Mouse (Mus musculus) hindbrain, embryonic 16.5 days (tissue): Measurements from ENCODE around the gene Ttyh1. TPM values are rescaled to one million over a fixed set of nuclear protein-coding genes. Genes with fewer than 3 reads are reported as not detected.

Experiments used
- ATAC-seq: fragments of 200-750 bp; cut with Nextera tagmentation; 2 replicates; pipeline ENCODE4 v1.8.0; 2017; ENCODE audit warnings: moderate TSS enrichment, moderate library complexity
- H3K27ac ChIP-seq: fragments of 300-500 bp; sonication (generic); 2 replicates; pipeline ENCODE4 v1.5.1; 2014; ENCODE audit warnings: low read depth, mild to moderate bottlenecking, control low read depth, low read length, moderate library complexity
- H3K27me3 ChIP-seq: fragments of 300-500 bp; sonication (generic); replicated peaks from 2 replicates; pipeline ENCODE4 v1.6.1; 2014; ENCODE audit warnings: low read length; ENCODE audit not compliant: control insufficient read depth, insufficient read depth
- H3K36me3 ChIP-seq: fragments of 300-500 bp; sonication (generic); 2 replicates; pipeline ENCODE4 v1.6.1; 2014; ENCODE audit warnings: mild to moderate bottlenecking, low read length, moderate library complexity, mixed read lengths; ENCODE audit not compliant: control insufficient read depth, insufficient read depth
- H3K4me1 ChIP-seq: fragments of 300-500 bp; sonication (generic); 2 replicates; pipeline ENCODE4 v1.6.1; 2014; ENCODE audit warnings: low read depth, low read length; ENCODE audit not compliant: control insufficient read depth, insufficient read depth
- H3K4me2 ChIP-seq: fragments of 300-500 bp; sonication (generic); 2 replicates; pipeline ENCODE4 v1.6.1; 2014; ENCODE audit warnings: mild to moderate bottlenecking, low read length, control low read depth, moderate library complexity
- H3K4me3 ChIP-seq: fragments of 300-500 bp; sonication (generic); 2 replicates; pipeline ENCODE4 v1.5.1; 2014; ENCODE audit warnings: mild to moderate bottlenecking, low read length, control low read depth, moderate library complexity
- H3K9ac ChIP-seq: fragments of 300-500 bp; sonication (generic); 2 replicates; pipeline ENCODE4 v1.6.1; 2014; ENCODE audit warnings: low read depth, mild to moderate bottlenecking, control low read depth, low read length, moderate library complexity
- H3K9me3 ChIP-seq: fragments of 300-500 bp; sonication (generic); 2 replicates; pipeline ENCODE4 v1.6.1; 2014; ENCODE audit warnings: mild to moderate bottlenecking, low read length, moderate library complexity; ENCODE audit not compliant: control insufficient read depth
- WGBS: fragments of 180-500 bp; shearing (Covaris S2); extraction: QIAGEN DNeasy Blood & Tissue Kit; methylation state at CpG from one replicate; pipeline ENCODE4 v1.1.7; 2014; 5-methylcytosine and 5-hydroxymethylcytosine counted together
- polyA plus RNA-seq: library from polyadenylated mRNA; unstranded; fragments of >200 nt; fragmentation: Nextera tagmentation; extraction: Ambion mirVana; gene quantifications from 2 replicates; pipeline ENCODE4 v1.2.1, GENCODE M21; 2015

Gene Ttyh1
- polyA plus RNA-seq, 1 experiment from 2014 or later: 239 TPM

- no peak for ATAC-seq
Observed at GRCm38 (mm10) chr7:4144766-4145551, 25.8 kb downstream of the Ttyh1 start.

DNA sequence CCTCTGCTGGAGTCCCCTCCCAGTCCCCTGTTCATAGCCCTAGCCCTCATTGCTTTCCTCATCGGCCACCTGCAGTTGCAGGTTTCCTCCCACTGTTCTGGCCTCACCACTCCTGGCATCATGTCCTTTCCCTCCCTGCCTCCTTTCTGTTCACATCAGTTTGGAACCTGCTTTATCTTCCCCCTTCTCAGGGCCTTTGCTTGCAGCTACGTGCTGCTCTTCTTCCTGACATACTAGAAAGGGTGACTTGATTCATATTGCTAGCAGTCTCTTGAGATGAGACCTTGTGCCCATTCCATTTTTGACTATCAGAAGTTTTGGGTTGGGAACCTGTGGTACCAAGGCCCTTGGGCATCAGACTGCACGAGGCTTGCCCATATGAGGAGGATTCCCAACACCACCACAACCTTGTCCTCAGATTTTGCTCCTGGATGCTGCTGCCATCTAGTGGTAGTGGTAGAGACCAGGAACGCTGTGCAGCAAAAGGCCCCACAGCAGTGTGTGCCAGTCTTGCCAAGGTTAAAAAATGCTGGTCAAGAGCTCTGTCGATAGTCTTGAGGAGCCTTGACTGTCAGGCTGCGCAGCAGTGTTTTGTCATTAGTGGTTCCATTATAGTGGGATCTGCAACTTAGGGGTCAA lies 26.5 kb downstream of the Ttyh1 start:
- H3K27ac ChIP-seq: no peak overlapping the region
- H3K36me3 ChIP-seq: peaks cover 70% of the 10 kb centered on the region
- peaks cover 21% of the 10 kb centered on the region for H3K4me1 ChIP-seq
- no peak overlapping the region for H3K4me2 ChIP-seq
- H3K9me3 ChIP-seq: no peaks in the 10 kb centered on the region
- H3K4me3 ChIP-seq: no peak overlapping the region
- ATAC-seq: no peak
- WGBS: 67% methylated on average over 6 of the region's 6 CpGs
- H3K27me3 ChIP-seq: no peaks in the 10 kb centered on the region
- H3K9ac ChIP-seq: no peak overlapping the region

More at GRCm38 (mm10) chr7:4144766-4145551, 25.8 kb downstream of the Ttyh1 start:
- Histone ChIP-seq H3K27me3 (no peaks in the 10 kb centered on the region), H3K9ac (no peak overlapping the region), H3K4me1 (peaks cover 14% of the 10 kb centered on the region), H3K27ac (no peak overlapping the region), H3K4me2 (no peak overlapping the region), H3K4me3 (no peak overlapping the region), H3K9me3 (no peaks in the 10 kb centered on the region), H3K36me3 (peaks cover 77% of the 10 kb centered on the region)
- 95% methylated on average over 20 of the region's 20 CpGs for WGBS

DNA sequence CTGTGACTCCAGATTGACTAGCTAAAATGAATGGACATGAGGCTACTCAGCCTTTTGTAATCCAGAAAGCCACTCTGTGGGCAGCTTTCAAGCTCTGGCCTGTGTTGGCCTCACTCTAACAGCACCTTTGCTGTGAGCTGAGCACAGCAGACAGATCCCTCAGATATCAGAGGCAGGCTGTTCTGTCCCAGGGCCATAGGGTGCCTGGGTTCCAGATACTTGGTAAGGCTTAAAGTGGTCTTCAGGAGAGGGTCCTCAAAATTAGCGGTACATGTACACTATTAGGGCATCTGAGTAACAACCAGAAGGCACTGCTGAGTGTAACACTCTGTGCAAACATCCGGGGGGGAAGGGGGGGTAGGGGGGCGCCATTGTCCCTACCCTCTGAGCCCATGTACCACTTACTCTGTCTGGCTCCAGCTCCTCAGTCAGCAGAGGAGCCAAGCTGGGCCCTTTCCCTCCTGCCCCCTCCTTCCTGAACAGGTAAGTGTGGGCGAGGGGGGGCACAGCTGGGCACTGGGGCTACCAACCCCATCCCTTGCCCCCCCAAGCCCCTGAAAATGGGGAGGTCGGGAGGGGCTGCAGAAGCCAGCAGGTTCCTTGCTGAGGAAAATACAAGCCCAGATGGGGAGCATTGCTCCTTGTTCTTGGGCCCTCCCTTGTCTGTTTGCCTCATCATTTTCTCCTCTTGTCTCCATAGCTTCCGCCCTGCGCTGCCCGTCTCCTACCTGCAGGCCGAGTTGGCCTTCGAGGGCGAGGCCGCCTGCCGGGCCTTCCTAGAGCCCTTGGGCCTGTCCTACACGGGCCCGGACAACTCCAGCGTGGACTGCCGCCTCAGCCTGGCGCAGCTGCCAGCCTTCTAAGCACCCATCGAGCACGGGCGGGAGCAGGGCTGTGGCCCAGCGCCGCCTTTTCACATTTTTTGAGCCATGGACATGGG lies 27.3 kb downstream of the Ttyh1 start:
- no peak overlapping the region for H3K4me3 ChIP-seq
- no peaks in the 10 kb centered on the region for H3K9me3 ChIP-seq
- no peak for ATAC-seq
- peaks cover 3% of the 10 kb centered on the region; the same call in 1 of the 2 replicates for H3K27me3 ChIP-seq
- H3K36me3 ChIP-seq: peaks cover 63% of the 10 kb centered on the region
- 94% methylated on average over 22 of the region's 23 CpGs for WGBS
- peaks cover 24% of the 10 kb centered on the region for H3K4me1 ChIP-seq
- H3K27ac ChIP-seq: no peak overlapping the region
- no peak overlapping the region for H3K9ac ChIP-seq
- H3K4me2 ChIP-seq: no peak overlapping the region

DNA sequence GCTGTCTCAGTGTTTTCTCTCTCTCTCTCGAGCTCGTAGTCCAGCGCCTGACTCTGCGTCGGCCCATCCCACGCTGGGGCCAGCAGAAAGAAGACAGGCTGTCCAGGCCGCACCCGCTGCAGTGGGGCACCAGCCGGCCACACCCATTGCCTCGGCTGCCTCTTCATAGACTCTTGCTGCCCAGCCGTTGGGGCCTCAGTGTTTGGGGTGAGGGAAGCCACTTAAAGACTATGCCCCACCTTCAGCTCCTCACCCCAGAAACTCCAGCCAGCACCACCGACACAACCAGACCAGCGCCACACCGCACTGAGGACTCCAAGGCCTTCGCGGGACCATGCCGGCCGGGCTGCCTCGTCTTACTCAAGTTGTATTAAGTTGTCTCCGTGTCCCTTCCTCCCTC lies 28.2 kb downstream of the Ttyh1 start:
- Histone ChIP-seq H3K9ac (no peak overlapping the region), H3K36me3 (peaks cover 54% of the 10 kb centered on the region), H3K27me3 (peaks cover 5% of the 10 kb centered on the region), H3K4me1 (peaks cover 25% of the 10 kb centered on the region), H3K9me3 (no peaks in the 10 kb centered on the region), H3K4me2 (no peak overlapping the region), H3K4me3 (no peak overlapping the region), H3K27ac (no peak overlapping the region)
- 88% methylated on average over 20 of the region's 20 CpGs for WGBS
- no peak for ATAC-seq

DNA sequence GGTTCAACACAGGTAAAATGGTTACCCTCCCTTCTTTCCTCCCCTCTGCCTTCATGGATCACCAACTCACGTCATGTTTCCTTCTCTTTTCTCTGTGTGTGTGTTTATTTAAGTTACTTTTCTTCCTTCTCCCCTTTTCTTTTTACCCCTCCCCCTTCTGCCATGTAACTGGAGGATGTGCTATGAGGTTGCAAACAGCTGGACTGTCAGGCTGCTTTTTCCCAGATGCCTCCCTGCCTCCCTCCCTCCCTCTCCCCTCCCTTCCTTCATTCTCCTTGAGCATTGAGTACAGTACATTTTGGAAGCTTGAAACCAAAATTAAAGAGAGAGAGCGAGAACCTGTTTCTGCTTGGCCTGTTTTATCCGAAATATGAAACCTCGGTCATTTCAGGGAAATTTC lies 28.6 kb downstream of the Ttyh1 start:
- H3K4me2 ChIP-seq: no peak overlapping the region
- H3K9ac ChIP-seq: peak overlapping the region; percentile 93; the same call in 1 of the 2 replicates
- 87% methylated on average over 4 of the region's 4 CpGs for WGBS
- H3K9me3 ChIP-seq: no peaks in the 10 kb centered on the region
- H3K27ac ChIP-seq: no peak overlapping the region
- H3K36me3 ChIP-seq: peaks cover 49% of the 10 kb centered on the region
- H3K27me3 ChIP-seq: peaks cover 5% of the 10 kb centered on the region
- H3K4me1 ChIP-seq: peaks cover 25% of the 10 kb centered on the region
- ATAC-seq: no peak
- H3K4me3 ChIP-seq: no peak overlapping the region; the same call in 1 of the 2 replicates

DNA sequence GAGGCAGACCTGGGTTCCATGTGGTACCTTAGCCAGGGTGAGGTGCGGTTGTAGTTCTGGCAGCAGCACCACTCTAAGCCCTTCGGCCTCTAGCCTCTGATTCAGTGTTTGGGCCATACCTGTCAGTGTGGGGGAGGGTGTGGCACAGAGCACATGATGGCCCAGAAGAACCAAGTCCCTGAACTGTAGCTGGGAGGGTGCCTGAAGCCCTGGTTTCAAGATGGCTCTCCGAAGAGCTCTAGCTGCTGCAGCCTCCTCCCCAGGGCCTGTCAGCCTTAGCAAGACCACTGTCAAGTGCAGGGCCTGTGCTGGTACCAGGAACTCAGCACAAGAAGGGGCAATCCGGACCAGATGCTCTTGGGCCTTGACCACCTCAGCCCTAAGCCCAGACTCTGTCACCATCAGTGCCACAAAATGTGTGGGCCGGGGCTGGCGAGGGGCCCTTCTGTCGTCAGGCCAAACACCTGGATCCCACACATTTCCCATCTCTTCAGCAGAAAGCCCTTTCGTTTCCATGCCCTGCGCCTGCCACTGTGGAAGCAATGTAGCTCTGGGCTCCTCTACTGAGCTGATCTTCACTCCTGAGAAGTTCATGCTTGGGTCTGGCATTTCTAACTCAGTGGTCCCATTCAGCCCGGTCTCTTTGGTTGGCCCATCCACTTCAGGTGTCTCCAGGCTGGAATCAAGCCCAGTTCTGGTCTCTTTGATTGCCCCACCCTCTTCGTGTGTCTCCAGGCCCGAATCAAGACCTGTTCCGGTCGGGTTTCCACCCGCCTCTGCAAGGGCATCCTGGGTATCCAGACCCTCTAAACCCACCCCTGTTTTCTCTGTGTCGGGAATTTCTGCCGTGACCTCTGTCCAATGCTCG lies 29.4 kb downstream of the Ttyh1 start:
- Histone ChIP-seq H3K27ac (peak overlapping the region; percentile 94), H3K4me3 (peak overlapping the region; percentile 81), H3K9me3 (no peaks in the 10 kb centered on the region), H3K4me2 (peak overlapping the region; percentile 96), H3K36me3 (peaks cover 42% of the 10 kb centered on the region), H3K4me1 (peaks cover 25% of the 10 kb centered on the region), H3K27me3 (peaks cover 5% of the 10 kb centered on the region), H3K9ac (peak overlapping the region; percentile 93)
- ATAC-seq: peak; percentile 35
- WGBS: 30% methylated on average over 18 of the region's 18 CpGs

DNA sequence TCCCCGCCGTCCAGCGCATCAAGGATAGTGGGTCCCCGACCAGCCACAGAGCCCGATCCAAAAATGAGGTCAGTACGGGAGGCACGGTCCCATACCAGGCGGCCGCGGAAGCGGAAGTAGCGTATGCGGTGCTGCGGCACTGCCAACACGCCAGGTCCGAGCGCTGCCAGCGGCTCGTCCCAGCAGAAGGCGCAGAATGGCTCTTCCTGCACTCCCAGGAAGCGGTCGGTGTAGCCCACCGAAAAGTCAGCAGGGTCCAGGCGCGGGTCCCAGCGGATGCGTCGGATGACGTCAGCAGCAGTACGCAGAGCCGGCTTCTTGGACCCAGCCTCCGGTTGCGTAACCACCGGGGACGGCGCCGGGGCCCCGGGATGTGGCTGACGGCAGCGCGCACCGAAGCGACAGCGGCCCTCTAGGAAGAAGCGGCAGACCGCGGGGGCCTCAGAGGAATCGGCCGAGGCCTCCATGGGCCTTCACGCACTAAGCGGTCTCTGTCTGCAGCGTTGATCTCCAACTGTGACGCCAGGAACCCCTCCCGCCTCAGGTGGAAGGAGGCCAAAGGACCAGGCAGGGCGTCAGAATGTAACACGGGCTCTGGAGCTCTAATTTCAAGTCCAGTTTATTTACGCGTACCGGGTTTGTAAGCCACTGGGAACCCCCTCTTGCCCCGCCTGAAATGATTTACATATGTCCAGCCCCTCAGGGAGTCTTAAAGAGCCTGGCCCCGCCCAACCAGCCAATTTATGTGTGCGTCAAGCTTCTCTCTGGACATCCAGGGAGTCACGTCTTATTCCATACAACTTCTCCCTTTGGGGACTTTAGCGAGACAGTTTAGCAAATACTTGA lies 30.2 kb downstream of the Ttyh1 start:
- peak; percentile 80 for ATAC-seq
- under 1% methylated on average over 62 of the region's 64 CpGs for WGBS
- Histone ChIP-seq H3K9ac (peak overlapping the region; percentile 93), H3K36me3 (peaks cover 33% of the 10 kb centered on the region), H3K4me3 (peak overlapping the region; percentile 81), H3K9me3 (no peaks in the 10 kb centered on the region), H3K27me3 (peaks cover 5% of the 10 kb centered on the region), H3K4me2 (peak overlapping the region; percentile 96), H3K4me1 (peaks cover 25% of the 10 kb centered on the region), H3K27ac (peak overlapping the region; percentile 94)
